Mouse (Mus musculus): ENCODE measurements around the gene Tnrc6a. TPM values are rescaled to one million over a fixed set of nuclear protein-coding genes. Genes with fewer than 3 reads are reported as not detected.

The Tnrc6a gene
- polyA plus RNA-seq, 1 experiment from 2014 or later = 57.8 TPM

DNA sequence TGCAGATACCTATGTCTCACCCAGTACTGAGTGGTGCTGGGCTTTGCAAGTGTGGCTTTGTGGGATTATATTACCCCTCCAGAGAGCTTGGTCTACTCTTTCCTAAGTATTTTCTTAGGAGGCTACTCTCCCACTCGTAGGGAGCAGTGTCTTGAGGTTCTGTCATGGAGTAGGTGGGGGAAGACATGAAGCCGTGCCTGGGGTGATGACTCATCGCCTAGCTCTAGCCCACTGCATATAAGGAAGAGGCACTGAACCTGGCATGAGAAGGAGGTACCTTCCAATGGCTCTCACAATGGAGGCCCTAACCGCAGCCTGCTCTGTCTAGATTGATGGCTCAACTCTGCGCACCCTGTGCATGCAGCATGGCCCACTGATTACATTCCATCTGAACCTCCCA is 68.0 kb downstream of the Tnrc6a start:
- Histone ChIP-seq H3K27me3 (ENCODE audit: control insufficient read depth, insufficient read depth, low read length) (no peaks in the 10 kb centered on the region), H3K4me3 (ENCODE audit: low read depth, low read length) (no peak overlapping the region), H3K9me3 (ENCODE audit: control insufficient read depth, low read length) (no peaks in the 10 kb centered on the region), H3K4me1 (ENCODE audit: control insufficient read depth, insufficient read depth, low read length) (no peaks in the 10 kb centered on the region), H3K36me3 (ENCODE audit: control insufficient read depth, insufficient read depth, low read length) (peaks cover 27% of the 10 kb centered on the region), H3K4me2 (no peak overlapping the region), H3K27ac (ENCODE audit: low read depth, low read length) (no peak overlapping the region), H3K9ac (ENCODE audit: low read length) (no peak overlapping the region)
- ATAC-seq (ENCODE audit: low FRiP score) (no peak), DNase-seq (ENCODE audit: low spot score, missing footprints) (no peak)
- 95% methylated on average over 5 of the region's 5 CpGs for WGBS

- Histone ChIP-seq H3K27ac (ENCODE audit: low read depth, low read length) (no peak overlapping the region), H3K27me3 (ENCODE audit: control insufficient read depth, insufficient read depth, low read length) (no peaks in the 10 kb centered on the region), H3K9ac (ENCODE audit: low read length) (no peak overlapping the region), H3K4me2 (no peak overlapping the region), H3K9me3 (ENCODE audit: control insufficient read depth, low read length) (no peaks in the 10 kb centered on the region), H3K36me3 (ENCODE audit: control insufficient read depth, insufficient read depth, low read length) (peaks cover 24% of the 10 kb centered on the region), H3K4me1 (ENCODE audit: control insufficient read depth, insufficient read depth, low read length) (no peaks in the 10 kb centered on the region), H3K4me3 (ENCODE audit: low read depth, low read length) (no peak overlapping the region)
- 95% methylated on average over 12 of the region's 12 CpGs for WGBS
- ATAC-seq (ENCODE audit: low FRiP score) = no peak
- DNase-seq (ENCODE audit: low spot score, missing footprints) = no peak
Observed at GRCm38 (mm10) chr7:123193201-123193600, 69.5 kb downstream of the Tnrc6a start.

DNA sequence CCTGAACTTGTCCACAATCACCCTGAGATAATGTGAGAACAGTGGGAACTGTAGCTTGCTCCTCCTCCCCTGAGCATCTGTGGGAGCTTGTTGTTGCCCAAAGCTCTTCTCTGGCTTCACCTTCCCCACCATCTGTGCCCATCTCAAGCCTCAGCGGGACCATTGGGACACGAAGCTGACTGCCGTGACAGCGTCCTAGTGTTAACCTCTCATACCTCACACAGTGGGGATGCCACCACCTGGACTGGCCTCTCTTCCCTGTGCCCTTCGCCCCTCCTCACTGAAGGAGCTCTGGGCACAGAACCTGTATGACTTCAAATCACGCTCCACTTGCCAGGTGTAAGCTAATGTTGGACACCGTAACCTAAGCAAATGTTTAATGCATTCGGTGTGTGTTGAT is 71.0 kb downstream of the Tnrc6a start:
- peaks cover 13% of the 10 kb centered on the region for H3K36me3 ChIP-seq (ENCODE audit: control insufficient read depth, insufficient read depth, low read length)
- no peak overlapping the region for H3K4me2 ChIP-seq
- no peaks in the 10 kb centered on the region for H3K9me3 ChIP-seq (ENCODE audit: control insufficient read depth, low read length)
- no peak overlapping the region for H3K27ac ChIP-seq (ENCODE audit: low read depth, low read length)
- H3K4me1 ChIP-seq (ENCODE audit: control insufficient read depth, insufficient read depth, low read length) = no peaks in the 10 kb centered on the region
- 91% methylated on average over 8 of the region's 8 CpGs for WGBS
- H3K9ac ChIP-seq (ENCODE audit: low read length) = no peak overlapping the region
- ATAC-seq (ENCODE audit: low FRiP score) = no peak
- DNase-seq (ENCODE audit: low spot score, missing footprints) = no peak
- no peaks in the 10 kb centered on the region for H3K27me3 ChIP-seq (ENCODE audit: control insufficient read depth, insufficient read depth, low read length)
- no peak overlapping the region for H3K4me3 ChIP-seq (ENCODE audit: low read depth, low read length)

GRCm38 (mm10) chr7:123196432-123196831 is 72.7 kb downstream of the Tnrc6a start:
- 93% methylated on average over 5 of the region's 5 CpGs for WGBS

GRCm38 (mm10) chr7:123198695-123199094 is 75.0 kb downstream of the Tnrc6a start:
- ATAC-seq (ENCODE audit: low FRiP score) (no peak), DNase-seq (ENCODE audit: low spot score, missing footprints) (no peak)
- no peaks in the 10 kb centered on the region for H3K27me3 ChIP-seq (ENCODE audit: control insufficient read depth, insufficient read depth, low read length)
- H3K9me3 ChIP-seq (ENCODE audit: control insufficient read depth, low read length) = no peaks in the 10 kb centered on the region
- no peak overlapping the region for H3K4me2 ChIP-seq
- no peak overlapping the region for H3K4me3 ChIP-seq (ENCODE audit: low read depth, low read length)
- 81% methylated on average over 10 of the region's 10 CpGs for WGBS
- peaks cover 3% of the 10 kb centered on the region; the same call in 1 of the 2 replicates for H3K36me3 ChIP-seq (ENCODE audit: control insufficient read depth, insufficient read depth, low read length)
- no peaks in the 10 kb centered on the region for H3K4me1 ChIP-seq (ENCODE audit: control insufficient read depth, insufficient read depth, low read length)
- H3K9ac ChIP-seq (ENCODE audit: low read length) = no peak overlapping the region
- no peak overlapping the region for H3K27ac ChIP-seq (ENCODE audit: low read depth, low read length)

More at GRCm38 (mm10) chr7:123196432-123196831, 72.7 kb downstream of the Tnrc6a start:
- no peak for ATAC-seq (ENCODE audit: low FRiP score)
- DNase-seq (ENCODE audit: low spot score, missing footprints) = no peak
- H3K9ac ChIP-seq (ENCODE audit: low read length) = no peak overlapping the region
- peaks cover 7% of the 10 kb centered on the region; the same call in 1 of the 2 replicates for H3K36me3 ChIP-seq (ENCODE audit: control insufficient read depth, insufficient read depth, low read length)
- no peak overlapping the region for H3K27ac ChIP-seq (ENCODE audit: low read depth, low read length)
- H3K4me3 ChIP-seq (ENCODE audit: low read depth, low read length) = no peak overlapping the region
- H3K9me3 ChIP-seq (ENCODE audit: control insufficient read depth, low read length) = no peaks in the 10 kb centered on the region
- H3K4me1 ChIP-seq (ENCODE audit: control insufficient read depth, insufficient read depth, low read length) = no peaks in the 10 kb centered on the region
- no peaks in the 10 kb centered on the region for H3K27me3 ChIP-seq (ENCODE audit: control insufficient read depth, insufficient read depth, low read length)
- H3K4me2 ChIP-seq = no peak overlapping the region

DNA sequence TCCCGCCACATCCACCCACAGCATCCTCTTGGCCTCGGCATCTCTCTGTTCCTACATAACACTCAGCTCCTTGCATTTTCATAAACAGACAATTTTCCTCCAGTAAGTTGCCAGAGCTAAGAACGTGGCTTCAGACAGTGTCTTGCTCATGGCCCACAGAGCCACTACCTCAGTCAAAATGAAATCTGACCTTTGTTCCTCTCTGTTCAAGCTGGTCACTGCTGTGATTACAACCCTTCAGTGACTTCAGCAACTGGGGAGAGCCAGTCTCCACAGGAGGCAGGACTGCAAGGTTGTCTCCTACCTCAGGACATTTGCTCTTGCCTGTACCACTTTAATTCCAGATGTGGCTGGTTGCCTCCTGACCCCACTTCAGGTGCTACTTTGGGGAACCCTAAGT is 75.5 kb downstream of the Tnrc6a start:
- no peak overlapping the region for H3K4me3 ChIP-seq (ENCODE audit: low read depth, low read length)

DNA sequence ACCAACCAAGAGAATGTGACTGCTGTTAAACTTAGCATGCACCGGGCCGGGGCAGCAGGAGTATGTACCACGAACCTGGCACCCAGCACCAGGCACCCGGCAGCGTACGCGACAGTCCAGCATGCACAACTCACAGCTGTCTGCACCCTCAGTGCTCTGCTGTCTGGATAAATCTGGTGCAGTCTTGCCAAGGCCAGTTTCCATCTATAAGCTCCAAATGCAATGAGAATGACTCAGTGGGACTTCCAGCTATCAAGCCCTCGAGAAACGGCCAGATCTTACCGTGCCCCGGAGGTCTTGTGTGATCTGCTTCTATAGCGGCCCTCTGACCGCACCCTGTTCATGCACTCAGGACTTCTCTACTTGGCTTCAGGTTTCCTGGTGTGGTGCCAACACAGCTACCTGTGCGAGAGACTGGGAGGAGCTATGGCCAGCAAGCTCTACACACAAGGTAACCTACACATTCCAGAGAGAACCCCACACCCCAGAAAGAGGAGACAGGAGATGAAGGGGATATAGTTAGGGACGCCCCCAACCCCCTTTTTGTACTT is 76.0 kb downstream of the Tnrc6a start:
- Histone ChIP-seq H3K9ac (ENCODE audit: low read length) (no peak overlapping the region), H3K4me3 (ENCODE audit: low read depth, low read length) (no peak overlapping the region), H3K9me3 (ENCODE audit: control insufficient read depth, low read length) (no peaks in the 10 kb centered on the region), H3K4me2 (no peak overlapping the region), H3K36me3 (ENCODE audit: control insufficient read depth, insufficient read depth, low read length) (0 out of 2 replicates have a peak, but pooled peaks cover 1% of the 10 kb centered on the region), H3K27me3 (ENCODE audit: control insufficient read depth, insufficient read depth, low read length) (no peaks in the 10 kb centered on the region), H3K4me1 (ENCODE audit: control insufficient read depth, insufficient read depth, low read length) (no peaks in the 10 kb centered on the region), H3K27ac (ENCODE audit: low read depth, low read length) (no peak overlapping the region)
- ATAC-seq (ENCODE audit: low FRiP score) = no peak
- 95% methylated on average over 15 of the region's 15 CpGs for WGBS
- DNase-seq (ENCODE audit: low spot score, missing footprints) = no peak

More for the DNA sequence above, 75.5 kb downstream of the Tnrc6a start:
- Histone ChIP-seq H3K27ac (ENCODE audit: low read depth, low read length) (no peak overlapping the region), H3K4me2 (no peak overlapping the region), H3K4me1 (ENCODE audit: control insufficient read depth, insufficient read depth, low read length) (no peaks in the 10 kb centered on the region), H3K27me3 (ENCODE audit: control insufficient read depth, insufficient read depth, low read length) (no peaks in the 10 kb centered on the region), H3K9ac (ENCODE audit: low read length) (no peak overlapping the region), H3K36me3 (ENCODE audit: control insufficient read depth, insufficient read depth, low read length) (0 out of 2 replicates have a peak, but pooled peaks cover 3% of the 10 kb centered on the region), H3K9me3 (ENCODE audit: control insufficient read depth, low read length) (no peaks in the 10 kb centered on the region)
- WGBS = 80% methylated on average over 3 of the region's 3 CpGs
- ATAC-seq (ENCODE audit: low FRiP score) (no peak), DNase-seq (ENCODE audit: low spot score, missing footprints) (no peak)

- Histone ChIP-seq H3K4me3 (ENCODE audit: low read depth, low read length) (no peak overlapping the region), H3K4me1 (ENCODE audit: control insufficient read depth, insufficient read depth, low read length) (no peaks in the 10 kb centered on the region), H3K27ac (ENCODE audit: low read depth, low read length) (no peak overlapping the region), H3K27me3 (ENCODE audit: control insufficient read depth, insufficient read depth, low read length) (no peaks in the 10 kb centered on the region), H3K9me3 (ENCODE audit: control insufficient read depth, low read length) (no peaks in the 10 kb centered on the region), H3K36me3 (ENCODE audit: control insufficient read depth, insufficient read depth, low read length) (no peaks in the 10 kb centered on the region), H3K9ac (ENCODE audit: low read length) (no peak overlapping the region), H3K4me2 (no peak overlapping the region)
- DNase-seq (ENCODE audit: low spot score, missing footprints) (no peak), ATAC-seq (ENCODE audit: low FRiP score) (no peak)
- WGBS = 85% methylated on average over 9 of the region's 9 CpGs
Observed at GRCm38 (mm10) chr7:123200722-123201121, 77.0 kb downstream of the Tnrc6a start.

DNA sequence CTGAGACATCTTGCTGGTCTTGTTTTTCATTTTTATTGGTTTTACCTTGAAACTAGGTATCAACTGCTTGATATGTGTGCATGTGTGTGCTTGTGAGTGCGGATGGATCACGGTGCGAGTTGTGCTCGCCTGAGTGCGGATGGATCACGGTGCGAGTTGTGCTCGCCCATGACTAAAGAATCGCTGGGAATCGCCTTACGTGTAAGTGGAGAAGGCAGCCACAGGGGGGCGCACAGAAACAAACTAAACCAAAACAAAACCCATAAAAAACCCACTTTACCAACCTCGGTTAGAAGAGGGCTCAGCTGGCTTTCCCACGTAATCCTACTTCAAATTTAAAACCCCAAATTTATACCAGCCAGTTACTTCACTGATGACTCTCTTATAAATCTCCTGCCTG is 81.6 kb downstream of the Tnrc6a start:
- DNase-seq (ENCODE audit: low spot score, missing footprints) = peak; percentile 90
- no peak overlapping the region for H3K27ac ChIP-seq (ENCODE audit: low read depth, low read length)
- no peaks in the 10 kb centered on the region for H3K9me3 ChIP-seq (ENCODE audit: control insufficient read depth, low read length)
- no peaks in the 10 kb centered on the region for H3K36me3 ChIP-seq (ENCODE audit: control insufficient read depth, insufficient read depth, low read length)
- ATAC-seq (ENCODE audit: low FRiP score) = no peak
- H3K9ac ChIP-seq (ENCODE audit: low read length) = no peak overlapping the region
- 34% methylated on average over 14 of the region's 14 CpGs for WGBS
- H3K4me1 ChIP-seq (ENCODE audit: control insufficient read depth, insufficient read depth, low read length) = no peaks in the 10 kb centered on the region
- H3K27me3 ChIP-seq (ENCODE audit: control insufficient read depth, insufficient read depth, low read length) = no peaks in the 10 kb centered on the region
- no peak overlapping the region for H3K4me3 ChIP-seq (ENCODE audit: low read depth, low read length)
- no peak overlapping the region for H3K4me2 ChIP-seq

Measured in midbrain, embryonic 11.5 days (tissue).